Mouse (Mus musculus): ENCODE data around the gene Ascc1.

The Ascc1 gene

DNA sequence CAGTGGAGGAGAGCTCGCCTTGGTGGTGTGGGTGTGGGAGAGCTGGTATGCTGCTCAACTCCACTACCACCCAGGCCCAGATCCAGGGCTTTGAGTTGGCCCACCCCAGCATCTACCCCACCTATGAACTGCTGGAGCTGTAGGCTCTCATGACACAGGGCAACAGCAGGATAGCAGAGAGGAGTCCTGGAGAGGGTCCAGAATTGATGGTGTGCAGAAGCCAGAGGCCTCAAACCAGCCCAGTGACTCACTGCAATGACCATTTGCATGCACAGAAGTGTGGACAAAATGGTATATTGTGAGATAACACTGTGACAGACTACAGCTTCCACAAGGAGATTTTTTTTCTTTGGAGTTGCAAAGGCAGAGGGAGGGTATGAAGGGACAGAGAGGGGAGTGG lies 21.1 kb downstream of the Ascc1 start:
- DNase-seq (ENCODE audit: low spot score in 2 of 2) = no peak

DNA sequence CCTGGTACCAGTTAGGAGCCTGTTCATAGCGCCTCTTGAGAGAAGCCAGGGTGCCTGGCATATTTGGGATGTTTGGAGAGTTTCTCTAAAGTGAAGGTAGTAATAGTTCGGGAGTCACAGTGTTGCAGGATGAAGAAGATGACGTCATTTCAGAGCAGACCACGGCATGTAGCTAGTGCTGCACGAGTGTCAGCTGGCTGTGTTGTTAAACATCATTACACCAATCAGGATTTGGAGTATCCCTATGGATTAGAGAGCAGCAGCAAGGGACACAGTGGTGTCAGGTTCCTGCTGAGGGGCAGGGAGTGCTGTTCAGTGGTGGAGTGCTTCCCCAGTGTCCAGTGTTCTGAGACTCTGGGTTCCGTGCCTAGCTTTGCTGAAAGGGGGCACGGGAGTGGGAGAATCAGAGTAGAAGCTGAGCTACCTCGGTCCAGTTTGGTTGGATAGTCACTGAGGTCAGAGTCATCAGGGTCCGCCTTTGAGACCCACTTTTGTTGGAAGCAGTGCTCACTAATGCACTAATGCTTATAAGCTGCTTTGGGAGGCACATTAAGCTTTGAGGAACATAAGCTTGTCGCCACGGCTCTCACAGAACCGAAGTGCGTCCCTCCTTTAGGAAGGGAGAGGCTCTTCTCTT lies 24.3 kb downstream of the Ascc1 start:
- no peak for DNase-seq (ENCODE audit: low spot score in 2 of 2)

DNA sequence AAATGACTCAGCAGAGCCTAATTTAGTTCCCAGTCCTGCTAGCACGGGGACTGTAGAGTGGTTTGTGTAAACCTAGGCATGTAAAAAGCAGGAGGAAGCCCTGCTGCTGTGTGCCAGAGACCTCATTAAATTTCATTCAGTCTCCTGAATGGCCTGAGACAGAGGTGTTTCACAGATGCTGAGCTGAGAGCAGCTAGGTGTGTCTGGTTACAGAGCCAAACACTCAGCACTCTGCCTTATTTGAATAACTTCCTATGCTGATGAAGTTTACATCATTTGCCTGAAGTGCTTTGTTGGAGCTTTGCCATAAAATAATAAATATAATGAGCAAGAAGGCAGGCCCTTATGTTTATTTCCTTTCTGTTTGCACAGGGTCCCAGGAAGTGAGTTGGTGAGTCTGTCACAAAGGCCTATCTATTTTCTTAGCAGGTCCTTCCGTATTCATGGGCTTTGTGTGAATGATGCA lies 25.0 kb downstream of the Ascc1 start:
- peak in 1 of 2 experiments; percentile 10 for DNase-seq (ENCODE audit: low spot score in 2 of 2)

DNA sequence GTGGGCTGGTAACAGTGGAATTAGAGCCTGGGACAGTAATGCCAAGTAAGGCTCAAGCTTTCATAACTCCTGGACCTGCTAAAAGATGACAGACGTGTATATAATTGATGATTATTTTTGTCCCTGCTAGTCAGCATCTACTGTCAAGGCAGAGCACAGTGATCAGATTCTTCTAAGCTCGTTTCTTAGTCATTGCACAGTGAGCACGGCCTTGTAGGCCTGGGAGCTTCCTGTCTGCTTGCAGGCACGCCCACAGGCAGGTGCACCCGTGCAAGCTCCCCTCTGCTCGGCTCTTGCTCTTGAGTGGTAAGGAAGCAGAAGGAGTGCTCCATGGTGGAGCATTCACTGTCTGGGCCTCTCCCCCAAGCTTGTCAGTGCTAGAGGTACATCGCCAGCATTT lies 25.6 kb downstream of the Ascc1 start:
- no peak for DNase-seq (ENCODE audit: low spot score in 2 of 2)

DNA sequence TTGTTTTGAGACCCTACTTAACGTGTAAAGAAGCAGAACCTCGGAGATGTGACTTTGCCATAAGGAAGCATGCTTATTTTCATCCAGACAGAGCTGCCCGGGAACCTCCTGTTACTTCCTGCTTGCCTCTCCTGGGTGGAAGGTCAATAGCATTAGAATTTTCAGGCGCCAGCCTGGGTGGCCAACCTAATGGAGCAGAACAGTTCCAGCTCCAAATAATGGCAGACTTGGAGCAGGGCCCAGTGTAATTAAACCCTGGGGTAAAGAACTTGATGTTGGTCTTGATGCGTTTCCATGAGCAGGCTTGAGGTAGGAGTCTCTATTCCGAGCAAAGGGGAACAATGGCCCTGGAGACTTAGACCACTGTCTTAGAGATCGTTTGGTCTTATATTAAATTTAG lies 26.4 kb downstream of the Ascc1 start:
- DNase-seq (ENCODE audit: low spot score in 2 of 2) = peak in 1 of 2 experiments; percentile 17

DNA sequence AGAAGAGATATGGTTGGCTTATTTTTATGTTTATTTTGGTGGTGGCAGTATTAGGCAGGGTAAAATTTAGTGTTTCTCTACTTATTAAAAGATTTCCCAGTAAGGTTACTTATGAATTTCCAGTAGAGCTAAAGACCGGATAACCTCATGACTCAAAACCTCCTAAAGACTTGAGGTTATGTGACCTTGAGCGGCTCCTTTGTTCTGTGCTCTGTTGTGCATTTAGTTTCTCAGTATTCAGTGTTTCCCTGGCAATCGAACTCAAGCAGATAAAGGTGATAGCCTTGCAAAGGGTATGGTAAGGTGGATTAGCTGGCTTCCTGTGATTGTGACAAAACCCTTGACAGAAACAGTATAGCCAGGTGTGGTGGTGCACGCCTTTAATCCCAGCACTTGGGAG lies 26.8 kb downstream of the Ascc1 start:
- DNase-seq (ENCODE audit: low spot score in 2 of 2) = no peak

DNA sequence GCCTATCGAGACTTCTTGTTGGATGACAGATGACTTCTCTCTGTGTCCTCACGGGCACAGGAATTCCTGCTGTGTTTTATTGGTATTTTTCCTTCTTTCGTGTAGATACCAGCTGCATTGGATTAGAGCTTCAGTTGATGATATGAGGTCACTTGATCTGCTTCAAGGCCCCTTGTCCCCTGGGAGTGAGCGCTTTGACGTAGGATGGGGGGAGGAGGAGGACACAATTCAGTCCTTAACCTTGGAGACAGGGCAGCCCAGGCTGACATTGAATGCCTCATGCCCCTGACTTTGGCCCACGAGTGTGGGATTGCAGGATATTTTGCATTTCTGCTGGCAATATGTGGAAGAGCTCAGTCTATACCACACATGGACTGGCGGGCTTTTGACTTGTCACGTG lies 29.0 kb downstream of the Ascc1 start:
- no peak for DNase-seq (ENCODE audit: low spot score in 2 of 2)

DNA sequence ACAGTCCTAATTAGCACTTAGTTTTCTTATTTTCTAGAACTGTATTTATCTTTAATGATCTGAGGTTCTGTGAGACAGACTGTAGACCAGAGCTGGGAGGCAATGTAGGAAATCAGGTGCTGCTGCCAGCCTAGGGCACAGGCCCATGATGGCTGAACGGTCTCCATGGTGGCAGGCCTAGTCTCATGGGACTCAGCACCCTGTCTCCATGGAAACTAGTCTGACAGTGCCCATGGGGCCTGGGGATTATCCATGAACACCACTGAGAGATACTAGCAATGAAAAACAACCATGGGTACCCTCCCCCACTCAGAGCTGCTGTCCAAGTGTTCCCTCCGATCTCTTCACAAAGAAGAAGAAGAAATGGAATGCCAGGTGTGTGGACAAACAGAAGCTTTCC lies 29.4 kb downstream of the Ascc1 start:
- no peak for DNase-seq (ENCODE audit: low spot score in 2 of 2)

DNA sequence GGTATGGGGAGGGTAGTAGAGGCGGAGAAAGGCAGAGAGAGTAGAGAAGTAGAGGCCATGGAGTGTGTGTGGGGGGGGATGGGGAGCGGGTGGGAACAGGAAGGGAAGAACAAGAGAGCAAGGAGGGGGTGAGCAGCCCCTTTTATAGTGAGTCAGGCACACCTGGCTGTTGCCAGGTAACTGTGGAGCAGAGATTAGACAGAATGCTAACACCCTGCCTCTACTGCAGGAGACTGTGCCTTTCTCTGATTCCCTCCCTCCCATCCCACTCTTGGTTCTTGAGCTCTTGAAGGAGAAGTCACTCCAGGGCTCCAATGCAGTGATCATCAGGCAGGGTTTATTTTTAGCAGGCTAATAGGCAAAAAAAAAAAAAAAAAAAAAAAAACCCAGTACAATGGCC lies 30.0 kb downstream of the Ascc1 start:
- DNase-seq (ENCODE audit: low spot score in 2 of 2) = no peak

DNA sequence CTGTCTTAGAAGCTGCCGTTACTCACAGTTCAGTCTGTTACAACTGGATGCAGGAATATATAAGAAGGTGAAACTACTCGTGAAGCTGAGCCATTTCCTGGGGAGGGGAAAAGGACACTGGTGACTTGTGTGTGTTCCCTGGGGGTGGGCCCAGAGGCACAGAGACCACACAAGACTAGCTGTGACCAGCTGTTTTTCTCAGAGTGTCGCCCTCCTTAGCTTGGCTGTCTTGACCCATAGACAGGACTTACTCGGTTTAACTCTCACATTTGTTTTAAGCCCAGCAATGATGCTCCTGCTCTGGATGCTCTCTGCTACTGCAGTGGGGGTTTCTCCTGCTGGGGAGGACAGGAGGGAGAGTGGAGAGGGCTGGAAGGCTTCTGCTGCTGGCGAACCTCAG lies 30.5 kb downstream of the Ascc1 start:
- DNase-seq (ENCODE audit: low spot score in 2 of 2) = no peak

DNA sequence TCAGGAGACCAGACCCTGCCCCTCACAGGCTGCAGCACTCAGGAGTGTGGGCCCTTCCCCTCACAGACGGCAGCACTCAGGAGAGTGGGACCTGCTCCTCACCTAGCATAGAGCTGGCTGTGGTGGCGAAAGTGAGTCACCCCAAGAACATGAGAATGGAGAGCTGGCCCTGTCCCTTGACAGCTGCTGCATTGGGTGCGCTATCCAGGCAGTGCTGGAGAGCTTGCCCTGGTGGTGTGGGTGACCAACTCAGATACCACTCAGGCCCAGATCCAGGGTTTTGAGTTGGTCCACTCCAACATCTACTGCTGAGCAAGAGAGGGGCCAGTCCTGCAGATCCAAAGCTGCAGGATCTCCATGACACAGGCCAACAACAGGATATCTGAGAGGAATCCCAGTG lies 32.0 kb downstream of the Ascc1 start:
- DNase-seq (ENCODE audit: low spot score in 2 of 2) = no peak

DNA sequence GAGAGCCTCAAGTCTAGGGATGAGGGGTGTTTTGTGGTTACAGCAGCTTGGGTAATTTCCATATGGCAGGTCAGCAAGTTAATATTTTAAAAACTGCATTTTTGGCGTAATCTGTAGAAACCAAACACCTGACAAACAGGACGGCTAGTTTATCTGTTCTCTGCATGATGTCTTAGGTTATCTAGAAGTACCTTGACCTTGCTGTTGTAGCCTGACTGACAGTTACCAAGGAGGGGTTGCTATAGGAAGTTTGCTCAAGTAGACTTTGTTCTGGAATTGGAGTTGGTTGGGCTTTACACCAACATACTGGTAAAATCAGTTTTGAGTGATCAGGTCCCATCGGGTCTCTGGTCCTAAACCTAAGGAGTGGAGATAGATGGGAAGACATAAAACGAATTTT lies 33.1 kb downstream of the Ascc1 start:
- DNase-seq (ENCODE audit: low spot score in 2 of 2) = no peak

DNA sequence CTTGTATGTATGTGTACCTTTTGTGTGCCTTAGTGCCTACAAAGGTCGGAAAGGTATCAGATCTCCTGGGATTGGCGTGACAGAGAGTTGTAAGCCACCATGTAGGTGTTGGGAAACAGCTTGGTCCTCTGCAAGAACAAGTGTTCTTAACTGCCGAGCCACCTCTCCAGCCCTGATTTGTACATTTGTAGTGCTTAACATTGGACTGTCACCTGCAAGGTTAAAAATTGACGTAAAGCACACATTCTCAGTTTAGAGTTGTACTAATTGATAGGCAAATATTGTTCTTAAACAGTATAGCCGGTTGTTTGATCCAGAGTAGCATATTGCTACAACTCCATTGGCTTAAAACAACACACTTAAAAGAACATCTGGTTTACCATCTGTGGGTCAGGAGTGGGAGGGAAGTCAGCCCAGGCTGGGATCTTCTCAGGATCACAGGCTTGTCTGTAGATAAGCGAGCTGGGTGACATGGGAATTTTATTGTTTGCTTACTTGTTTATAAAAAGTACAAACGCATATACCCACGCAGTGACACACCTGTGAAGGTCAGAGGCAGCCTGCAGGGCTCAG lies 39.8 kb downstream of the Ascc1 start:
- DNase-seq (ENCODE audit: low spot score in 2 of 2) = no peak

DNA sequence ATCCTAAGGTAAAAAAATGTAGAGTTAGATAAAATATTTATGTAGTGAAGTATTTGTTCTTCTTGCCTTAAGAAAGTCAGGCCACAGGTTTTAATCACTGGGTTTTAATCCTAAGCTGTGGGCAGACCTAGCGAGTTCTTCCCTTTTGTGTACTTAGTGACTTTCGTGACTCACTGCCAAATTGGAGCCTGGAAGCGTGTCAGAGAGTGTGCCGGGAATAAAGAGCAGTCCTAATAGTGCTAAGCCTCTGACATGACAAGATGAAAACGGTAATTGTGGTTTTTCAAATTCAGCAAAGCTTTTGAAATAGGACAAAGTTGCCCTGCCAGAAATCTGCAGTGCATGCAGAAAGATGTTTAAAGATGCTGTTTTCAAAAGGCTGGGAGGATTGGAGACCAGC lies 44.1 kb downstream of the Ascc1 start:
- peak; percentile 33 to 53 for DNase-seq (ENCODE audit: low spot score in 2 of 2)

DNA sequence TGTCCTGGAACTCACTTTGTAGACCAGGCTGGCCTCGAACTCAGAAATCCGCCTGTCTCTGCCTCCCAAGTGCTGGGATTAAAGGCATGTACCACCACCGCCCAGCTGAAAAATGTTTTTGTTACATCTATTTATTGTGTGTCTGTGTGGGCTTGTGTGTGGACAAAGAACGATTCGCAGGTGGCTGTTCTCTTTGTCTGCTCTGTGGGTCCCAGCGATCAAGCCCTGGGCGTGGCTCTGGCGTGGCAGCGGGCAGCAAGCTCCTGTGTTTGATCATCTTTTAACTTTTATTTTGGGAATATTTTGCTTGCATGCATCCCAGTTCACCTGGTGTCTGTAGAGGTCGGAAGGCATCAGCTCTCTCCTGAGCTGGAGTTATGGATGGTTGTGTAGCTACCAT lies 48.0 kb downstream of the Ascc1 start:
- no peak for DNase-seq (ENCODE audit: low spot score in 2 of 2)

DNA sequence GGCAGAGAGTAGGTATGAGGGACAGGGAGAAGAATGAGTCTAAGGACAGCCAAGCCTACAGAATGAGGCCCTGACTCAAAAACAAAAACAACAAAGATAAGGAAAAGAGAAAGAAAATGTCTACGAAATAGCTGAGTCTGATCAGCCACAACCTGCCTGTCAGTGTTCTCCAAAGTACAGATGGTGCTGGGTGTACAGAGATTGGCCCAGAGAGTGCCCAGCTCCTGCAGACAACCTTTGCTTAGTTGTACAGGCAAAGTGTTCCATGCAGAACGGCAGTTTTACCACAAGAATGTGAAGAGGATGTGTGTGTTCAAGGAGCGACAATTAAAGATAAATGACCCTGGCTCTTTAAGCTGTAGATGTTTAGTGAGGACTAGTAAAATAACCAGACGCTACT lies 50.5 kb downstream of the Ascc1 start:
- no peak for DNase-seq (ENCODE audit: low spot score in 2 of 2)

DNA sequence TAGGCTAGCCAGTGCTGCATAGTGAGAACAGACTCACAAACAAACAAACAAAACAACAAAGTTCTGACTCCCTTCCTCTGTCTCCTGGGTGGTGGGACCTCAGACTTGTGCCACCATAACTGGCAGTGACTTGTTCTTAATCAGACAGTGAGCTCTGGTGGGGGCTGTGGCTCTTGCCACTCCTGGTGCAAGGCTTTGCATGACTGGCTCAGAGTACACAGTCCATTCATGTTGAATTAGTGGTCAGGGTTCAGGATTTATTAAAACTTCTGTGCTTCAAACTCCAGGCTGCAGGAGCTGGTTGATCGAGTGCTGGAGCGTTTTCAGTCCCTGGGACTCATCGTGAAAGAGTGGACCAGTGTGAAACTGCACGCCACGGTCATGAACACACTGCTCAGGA lies 59.6 kb downstream of the Ascc1 start:
- no peak for DNase-seq (ENCODE audit: low spot score in 2 of 2)

DNA sequence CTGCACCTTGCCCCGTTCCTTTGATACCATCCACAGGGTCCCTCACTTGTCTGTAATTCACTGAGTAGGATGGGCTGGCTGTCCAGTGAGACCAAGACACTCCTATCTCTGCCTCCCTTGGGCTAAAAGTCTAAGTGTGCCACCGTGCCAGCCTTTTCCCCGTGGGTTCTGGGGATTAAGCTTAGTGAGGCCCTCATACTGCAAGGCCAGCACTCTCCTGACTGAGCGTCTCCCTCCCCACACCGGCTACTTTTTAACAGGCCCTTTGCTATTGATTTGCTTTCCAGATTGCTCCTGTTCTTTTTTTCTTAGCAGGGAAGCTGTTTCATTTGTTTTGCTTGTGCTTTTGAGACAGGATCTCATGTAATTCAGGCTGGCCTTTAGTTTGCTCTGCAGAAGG lies 60.3 kb downstream of the Ascc1 start:
- DNase-seq (ENCODE audit: low spot score in 2 of 2) = no peak

DNA sequence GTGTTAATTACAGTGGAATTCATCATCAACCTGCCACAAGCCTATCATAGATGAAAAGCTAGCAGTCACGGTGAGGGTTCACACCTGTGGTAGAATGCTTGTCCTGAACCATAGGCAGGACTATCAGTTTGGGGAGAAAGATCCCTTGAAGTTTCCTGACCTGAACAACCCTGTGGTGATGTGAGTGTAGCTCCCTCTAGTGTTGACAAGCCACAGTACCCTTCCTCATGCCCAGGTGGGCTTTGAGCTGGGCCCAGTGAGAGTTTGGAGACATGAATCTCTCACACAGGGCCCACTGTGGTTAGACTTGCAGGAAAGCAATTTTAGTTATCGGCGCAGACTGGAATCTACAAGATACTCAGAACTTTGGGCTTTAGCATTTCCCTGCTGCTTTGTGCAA lies 63.9 kb downstream of the Ascc1 start:
- peak in 1 of 2 experiments; percentile 38 for DNase-seq (ENCODE audit: low spot score in 2 of 2)

DNA sequence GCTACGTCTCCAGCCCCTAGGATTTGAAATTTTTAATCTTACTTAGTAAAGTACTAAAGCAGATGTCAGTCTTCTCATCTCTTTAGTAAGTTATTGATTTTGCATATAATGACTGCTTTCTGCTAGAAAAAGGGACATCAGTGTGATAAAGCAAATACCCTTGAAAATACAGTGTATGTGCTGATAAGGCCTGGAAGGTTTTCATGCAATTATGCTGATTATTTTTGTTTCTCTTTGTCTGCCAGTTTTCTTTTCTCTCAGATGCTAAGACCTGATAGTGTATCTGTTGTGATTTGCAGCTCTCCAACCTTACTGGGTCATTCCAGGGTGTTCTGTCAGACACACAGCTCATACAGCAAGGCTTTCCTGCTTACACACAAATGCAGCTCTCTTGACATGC lies 72.6 kb downstream of the Ascc1 start:
- DNase-seq (ENCODE audit: low spot score in 2 of 2) = no peak

DNA sequence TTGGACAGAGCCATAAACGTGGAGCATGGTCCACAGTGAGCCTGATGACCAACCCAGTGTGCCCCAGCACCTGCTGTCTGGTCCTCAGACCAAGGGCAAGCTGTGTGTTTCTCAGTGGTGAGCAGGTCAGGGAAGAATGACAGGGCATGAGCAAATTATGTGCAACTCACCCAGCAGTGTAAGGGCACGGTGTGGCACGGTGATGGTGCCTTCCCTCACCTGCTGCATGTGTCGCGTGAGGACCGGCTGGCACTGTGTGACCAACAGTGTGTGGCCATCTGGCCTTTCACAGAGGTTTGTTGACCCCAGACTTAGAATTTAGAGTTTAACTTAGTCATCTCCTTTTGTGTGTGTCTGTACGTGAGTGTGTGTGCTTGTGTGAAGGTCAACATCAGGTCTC lies 74.6 kb downstream of the Ascc1 start:
- DNase-seq (ENCODE audit: low spot score in 2 of 2) = no peak

DNA sequence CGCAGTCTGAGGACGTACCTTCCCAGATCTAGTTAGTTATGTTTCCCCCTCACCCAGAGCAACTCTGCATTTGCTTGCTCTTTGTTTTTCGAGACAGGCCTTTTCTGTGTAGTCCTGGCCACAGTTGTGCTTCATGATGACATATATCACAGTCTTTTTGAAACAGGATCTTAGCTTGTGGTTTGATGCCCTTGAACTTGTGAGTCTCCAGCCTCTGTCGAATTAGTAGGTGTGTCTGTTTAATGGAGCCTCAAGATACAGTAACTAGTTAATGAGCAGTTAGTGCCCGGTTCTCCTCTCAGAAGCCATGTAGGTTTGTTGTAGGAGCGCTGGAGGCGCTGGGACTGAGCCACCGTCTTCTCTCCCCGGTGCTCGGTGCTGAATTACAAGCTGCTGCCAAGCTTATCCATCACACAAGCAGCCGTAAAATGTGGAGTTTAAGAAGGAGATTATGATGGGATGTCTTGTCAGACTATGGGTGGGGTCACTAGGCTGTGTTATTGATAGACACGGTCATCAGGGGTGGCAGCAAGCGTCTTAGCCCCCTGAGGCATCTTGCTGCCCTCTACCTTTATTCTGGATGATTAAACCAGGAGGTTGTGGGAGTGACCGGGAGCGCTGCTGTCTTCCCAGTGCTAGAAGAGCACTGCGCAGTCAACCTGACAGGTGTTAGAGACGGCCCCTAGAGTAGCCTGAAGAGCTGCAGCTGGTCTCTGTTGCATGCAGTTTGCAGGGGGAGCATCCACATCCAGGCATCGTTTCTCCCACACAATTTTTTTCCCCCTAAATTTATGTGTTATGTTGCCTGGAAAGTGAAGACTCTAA lies 75.3 kb downstream of the Ascc1 start:
- DNase-seq (ENCODE audit: low spot score in 2 of 2) = no peak

DNA sequence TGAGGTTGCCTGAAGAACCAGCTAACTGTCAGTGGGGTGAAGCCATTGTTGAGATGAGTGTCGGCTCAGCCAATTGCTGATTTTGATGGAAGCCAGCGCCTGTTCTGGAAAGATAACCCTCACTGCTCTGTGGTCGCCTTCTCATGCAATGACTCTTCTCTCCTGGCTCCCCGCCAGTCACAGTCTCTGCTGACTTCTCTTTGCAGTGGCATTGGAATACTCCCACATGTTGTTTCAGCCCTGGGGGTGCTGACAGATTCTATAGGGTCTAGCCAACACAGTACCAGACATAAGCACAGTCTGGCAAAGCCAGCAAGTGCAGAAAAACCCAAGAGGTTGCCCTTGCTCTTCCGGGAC lies 75.9 kb downstream of the Ascc1 start:
- peak; percentile 47 for DNase-seq (ENCODE audit: low spot score in 2 of 2)
